Mouse (Mus musculus) kidney, adult 2 months (tissue): ENCODE results near the gene Mettl16.
A peak's percentile ranks its signal among the peaks of the same experiment; 100 is the strongest.

ENCODE experiments used
- CTCF ChIP-seq: fragments of 200-500 bp; conservative IDR thresholded peaks from 2 replicates; pipeline ENCODE4 v1.5.1; 2011; ENCODE audit warnings: low read depth, mild to moderate bottlenecking, control low read depth, low read length, moderate library complexity, mixed read lengths; ENCODE audit not compliant: insufficient read depth, insufficient read length
- POLR2A ChIP-seq: fragments of 200-500 bp; IDR thresholded peaks from one replicate; pipeline ENCODE4 v1.6.1; 2011; ENCODE audit warnings: low read depth, low read length, control low read depth

DNA sequence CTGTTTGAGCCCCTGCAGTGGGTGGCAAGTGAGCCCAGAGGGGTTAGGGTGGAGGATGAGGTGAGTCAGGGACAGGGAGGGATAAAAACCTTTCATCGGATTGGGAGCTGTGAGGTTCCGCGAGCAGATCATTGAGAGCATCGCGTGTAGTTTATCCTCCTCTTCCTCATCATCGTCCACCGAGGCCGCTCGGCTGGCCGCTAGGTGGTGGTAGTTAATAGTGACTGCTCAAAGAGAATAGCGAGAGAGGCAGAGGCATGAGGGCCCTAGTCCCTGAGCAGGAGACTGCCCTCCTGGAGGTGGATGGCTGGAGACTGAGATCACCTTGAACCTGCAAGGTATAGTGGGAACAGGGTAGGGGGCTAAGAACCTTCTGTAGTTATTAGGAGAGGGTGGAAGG is 92.8 kb downstream of the Mettl16 start:
- TF ChIP-seq POLR2A (no peak), CTCF (peak; percentile 47)
